Comparison of ENCODE assay signal across 24 mouse cellular contexts in genomic region chr17:75936686-75937380, GRCm38 (mm10).
DNase-seq lines count a peak whose midpoint lies in the region; ATAC-seq and TF ChIP-seq lines count a peak whose summit lies in the region.
"Had no signal": no experiment of that assay in that cellular context is flagged by ENCODE, and none has a peak within 500 bp of the region (broad histone marks: within the 10 kb centered on the region; RNA-seq: fewer than 3 reads in every experiment).

No protein-coding gene starts in this region.

- no peak for ATAC-seq in hindbrain, embryonic 11.5 days (ENCODE audit: low FRiP score)
- ATAC-seq: forebrain, embryonic 15.5 days; hindbrain, embryonic 16.5 days; intestine, embryonic 15.5 days; midbrain, embryonic 13.5 days had no signal

- no peak for TF ChIP-seq CTCF in C2C12 (IDR thresholded peaks at IDR 0.05; ENCODE audit: control insufficient read depth, insufficient read depth, insufficient read length)
- no peak for TF ChIP-seq CTCF in embryonic fibroblast, embryonic 13.5 days (IDR thresholded peaks at IDR 0.05; ENCODE audit: borderline replicate concordance, insufficient read depth, low read length)

- H3K27ac ChIP-seq in embryonic fibroblast, embryonic 13.5 days (ENCODE audit: insufficient read depth, low read length), result peak overlapping the region; percentile 85
- H3K27ac ChIP-seq in hindbrain, embryonic 11.5 days (ENCODE audit: low read depth, low read length), result no peak overlapping the region
- H3K27ac ChIP-seq: embryonic facial prominence, embryonic 15.5 days; forebrain, embryonic 15.5 days; gastrocnemius, adult 2 months; heart, embryonic 15.5 days; intestine, embryonic 15.5 days; limb, embryonic 15.5 days; liver, embryonic 14.5 days; lung, embryonic 15.5 days; midbrain, embryonic 13.5 days had no signal

- H3K36me3 ChIP-seq in C2C12 (ENCODE audit: control insufficient read depth, insufficient read depth), result no peaks in the 10 kb centered on the region
- H3K36me3 ChIP-seq in hindbrain, embryonic 11.5 days (ENCODE audit: control insufficient read depth, insufficient read depth, low read length), result no peaks in the 10 kb centered on the region
- H3K36me3 ChIP-seq: embryonic facial prominence, embryonic 15.5 days; forebrain, embryonic 15.5 days; heart, embryonic 15.5 days; intestine, embryonic 15.5 days; limb, embryonic 15.5 days; lung, embryonic 15.5 days; midbrain, embryonic 13.5 days had no signal

- 90% methylated on average over 6 of the region's 6 CpGs for WGBS in hindbrain, embryonic 11.5 days

- H3K9ac ChIP-seq in hindbrain, embryonic 11.5 days (ENCODE audit: low read depth, low read length), result no peak overlapping the region
- H3K9ac ChIP-seq: embryonic facial prominence, embryonic 15.5 days; forebrain, embryonic 15.5 days; heart, embryonic 15.5 days; intestine, embryonic 15.5 days; limb, embryonic 15.5 days; liver, embryonic 14.5 days; lung, embryonic 15.5 days; midbrain, embryonic 13.5 days had no signal

- intact Hi-C loops in left cerebral cortex, postnatal 4 days (cut with DNase I), result no loop called here

- DNase-seq in left cerebral cortex, adult 11 months (ENCODE audit: low spot score), result peak; percentile 2
- DNase-seq in left cerebral cortex, postnatal 4 days, result no peak
- peak; percentile 50 for DNase-seq in 3134 (ENCODE audit: extremely low read depth, insufficient read length, low spot score)
- DNase-seq in cerebellum, adult 18-20 months, result no peak
- no peak for DNase-seq in hindbrain, embryonic 11.5 days (ENCODE audit: low spot score)
- DNase-seq: adrenal gland, adult 8-10 months; cerebellum, adult 9-10 months; gastrocnemius, adult 2 months; kidney, adult 9 months; kidney, postnatal 14 days; lung, postnatal 36 days; thymus, postnatal 14 days had no signal

- no peak for TF ChIP-seq POLR2A in embryonic fibroblast, embryonic 13.5 days (IDR thresholded peaks at IDR 0.05; ENCODE audit: low read depth, low read length)

- no peak overlapping the region for H3K4me3 ChIP-seq in C2C12 (ENCODE audit: insufficient read depth, poor library complexity, severe bottlenecking)
- no peak overlapping the region for H3K4me3 ChIP-seq in embryonic fibroblast, embryonic 13.5 days (ENCODE audit: insufficient read depth, low read length)
- no peak overlapping the region for H3K4me3 ChIP-seq in hindbrain, embryonic 11.5 days (ENCODE audit: low read depth, low read length)
- H3K4me3 ChIP-seq: embryonic facial prominence, embryonic 15.5 days; forebrain, embryonic 15.5 days; gastrocnemius, adult 2 months; heart, embryonic 15.5 days; intestine, embryonic 15.5 days; limb, embryonic 15.5 days; lung, embryonic 15.5 days; megakaryocyte, embryonic 14.5 days; midbrain, embryonic 13.5 days had no signal

- no peaks in the 10 kb centered on the region; the same call in 1 of the 2 replicates for H3K4me1 ChIP-seq in embryonic fibroblast, embryonic 13.5 days (ENCODE audit: control insufficient read depth, insufficient read depth, low read length)
- no peaks in the 10 kb centered on the region for H3K4me1 ChIP-seq in hindbrain, embryonic 11.5 days (replicated peaks; ENCODE audit: control insufficient read depth, insufficient read depth, low read length)
- H3K4me1 ChIP-seq: embryonic facial prominence, embryonic 15.5 days; forebrain, embryonic 15.5 days; heart, embryonic 15.5 days; intestine, embryonic 15.5 days; limb, embryonic 15.5 days; lung, embryonic 15.5 days; megakaryocyte, embryonic 14.5 days; midbrain, embryonic 13.5 days had no signal

- no peaks in the 10 kb centered on the region for H3K79me2 ChIP-seq in C2C12 (ENCODE audit: control insufficient read depth, insufficient read depth)

- no peak overlapping the region for H3ac ChIP-seq in C2C12 (ENCODE audit: control insufficient read depth, insufficient read length, low read depth)

- H3K79me3 ChIP-seq in C2C12 (ENCODE audit: low read depth), result no peaks in the 10 kb centered on the region

- H3K4me2 ChIP-seq in hindbrain, embryonic 11.5 days (replicated peaks; ENCODE audit: low read depth, low read length), result no peak overlapping the region
- H3K4me2 ChIP-seq: embryonic facial prominence, embryonic 15.5 days; forebrain, embryonic 15.5 days; heart, embryonic 15.5 days; intestine, embryonic 15.5 days; limb, embryonic 15.5 days; lung, embryonic 15.5 days; midbrain, embryonic 13.5 days had no signal

- no peaks in the 10 kb centered on the region for H3K27me3 ChIP-seq in C2C12 (ENCODE audit: control insufficient read depth, insufficient read depth, insufficient read length)
- H3K27me3 ChIP-seq in hindbrain, embryonic 11.5 days (ENCODE audit: control insufficient read depth, insufficient read depth, low read length), result no peaks in the 10 kb centered on the region
- H3K27me3 ChIP-seq: embryonic facial prominence, embryonic 15.5 days; forebrain, embryonic 15.5 days; heart, embryonic 15.5 days; intestine, embryonic 15.5 days; limb, embryonic 15.5 days; lung, embryonic 15.5 days; megakaryocyte, embryonic 14.5 days; midbrain, embryonic 13.5 days had no signal

- no peaks in the 10 kb centered on the region for H3K9me3 ChIP-seq in hindbrain, embryonic 11.5 days (ENCODE audit: control insufficient read depth, low read length)
- H3K9me3 ChIP-seq: embryonic facial prominence, embryonic 15.5 days; forebrain, embryonic 15.5 days; heart, embryonic 15.5 days; intestine, embryonic 15.5 days; limb, embryonic 15.5 days; lung, embryonic 15.5 days; megakaryocyte, embryonic 14.5 days; midbrain, embryonic 13.5 days had no signal

TF ChIP-seq in C2C12, 6 proteins besides CTCF, POLR2A, EP300 and RAD21:
- TF ChIP-seq FOSL1 (IDR thresholded peaks at IDR 0.05; ENCODE audit: insufficient read depth, low read length, poor library complexity, severe bottlenecking) (peak; percentile 68), MYOG (IDR thresholded peaks at IDR 0.05; ENCODE audit: control insufficient read depth, extremely low read depth, insufficient read length) (no peak)
TF ChIP-seq in C2C12: peak in this region for 1.

Comparison
In these comparisons a context has a peak if more than half of its experiments do, and no peak if none do; other contexts are left out.
1. DNase-seq: peak in left cerebral cortex, adult 11 months (single experiment) and 3134 (single experiment); none in left cerebral cortex, postnatal 4 days (single experiment), cerebellum, adult 18-20 months (0 of 2) and hindbrain, embryonic 11.5 days (single experiment).